Mouse (Mus musculus): ENCODE measurements around the gene Aldh16a1. TPM values are rescaled to one million over a fixed set of nuclear protein-coding genes. Genes with fewer than 3 reads are reported as not detected.

Aldh16a1 gene
- total RNA-seq, 2 experiments from 2014 or later = 25.8 to 57.5 TPM

- no peak for ATAC-seq (replicated peaks; ENCODE audit: poor library complexity)
Observed at GRCm38 (mm10) chr7:45092828-45093515, 61.4 kb downstream of the Aldh16a1 start.

GRCm38 (mm10) chr7:45092048-45092447, 62.3 kb downstream of the Aldh16a1 start, which contains the start of gene Rcn3:
Gene Rcn3, minus strand, starts transcription at chr7:45092221.
- peak; percentile 87 for ATAC-seq (replicated peaks; ENCODE audit: poor library complexity)

GRCm38 (mm10) chr7:45091001-45091990, 63.1 kb downstream of the Aldh16a1 start:
- peak; percentile 40 for ATAC-seq (replicated peaks; ENCODE audit: poor library complexity)

Other genes starting within 250 kb of the Aldh16a1 start
Only the 30 nearest of the 32 such genes appear.
- not detected in 2 replicates for gene Tsks, start 211.4 kb downstream of the Aldh16a1 start, total RNA-seq (2015)
- gene Tsks, start 211.4 kb downstream of the Aldh16a1 start, total RNA-seq (2017) = not detected in 2 replicates
- 0.42 and 0.54 TPM in 2 replicates for gene Cpt1c, start 179.7 kb downstream of the Aldh16a1 start, total RNA-seq (2015)
- 0.25 and 1.6 TPM in 2 replicates for gene Cpt1c, start 179.7 kb downstream of the Aldh16a1 start, total RNA-seq (2017)
- 147 and 153 TPM in 2 replicates for gene Prmt1, start 168.0 kb downstream of the Aldh16a1 start, total RNA-seq (2015)
- gene Prmt1, start 168.0 kb downstream of the Aldh16a1 start, total RNA-seq (2017) = 113 and 135 TPM in 2 replicates
- gene Irf3, start 156.9 kb downstream of the Aldh16a1 start, total RNA-seq (2015) = 71.9 and 79.5 TPM in 2 replicates
- gene Irf3, start 156.9 kb downstream of the Aldh16a1 start, total RNA-seq (2017) = 70.4 and 89.4 TPM in 2 replicates
- gene Bcl2l12, start 155.9 kb downstream of the Aldh16a1 start, total RNA-seq (2015) = 22.6 and 25.9 TPM in 2 replicates
- 26.2 and 28.0 TPM in 2 replicates for gene Bcl2l12, start 155.9 kb downstream of the Aldh16a1 start, total RNA-seq (2017)
- gene Scaf1, start 138.2 kb downstream of the Aldh16a1 start, total RNA-seq (2015) = 19.5 and 21.9 TPM in 2 replicates
- gene Scaf1, start 138.2 kb downstream of the Aldh16a1 start, total RNA-seq (2017) = 8.7 and 11.2 TPM in 2 replicates
- gene Rras, start 136.6 kb downstream of the Aldh16a1 start, total RNA-seq (2015) = 4.8 and 6.1 TPM in 2 replicates
- gene Rras, start 136.6 kb downstream of the Aldh16a1 start, total RNA-seq (2017) = 1.1 TPM in 1 of 2 replicates, not detected in the other
- gene Prr12, start 101.7 kb downstream of the Aldh16a1 start, total RNA-seq (2015) = 20.5 and 21.7 TPM in 2 replicates
- gene Prr12, start 101.7 kb downstream of the Aldh16a1 start, total RNA-seq (2017) = 2.8 and 4.0 TPM in 2 replicates
- gene Nosip, start 92.2 kb downstream of the Aldh16a1 start, total RNA-seq (2015) = 39.7 and 45.0 TPM in 2 replicates
- gene Nosip, start 92.2 kb downstream of the Aldh16a1 start, total RNA-seq (2017) = 46.8 and 49.2 TPM in 2 replicates
- 2.6 and 4.7 TPM in 2 replicates for gene Prrg2, start 91.9 kb downstream of the Aldh16a1 start, total RNA-seq (2015)
- 3.0 and 4.2 TPM in 2 replicates for gene Prrg2, start 91.9 kb downstream of the Aldh16a1 start, total RNA-seq (2017)
- gene Rcn3, start 62.4 kb downstream of the Aldh16a1 start, total RNA-seq (2015) = 4.6 and 7.8 TPM in 2 replicates
- 5.4 TPM in 2 replicates for gene Rcn3, start 62.4 kb downstream of the Aldh16a1 start, total RNA-seq (2017)
- gene Fcgrt, start 50.7 kb downstream of the Aldh16a1 start, total RNA-seq (2015) = 0.54 and 0.62 TPM in 2 replicates
- 3.9 TPM in 2 replicates for gene Fcgrt, start 50.7 kb downstream of the Aldh16a1 start, total RNA-seq (2017)
- 3,046 and 3,197 TPM in 2 replicates for gene Rps11, start 30.1 kb downstream of the Aldh16a1 start, total RNA-seq (2015)
- 1,081 and 1,541 TPM in 2 replicates for gene Rps11, start 30.1 kb downstream of the Aldh16a1 start, total RNA-seq (2017)
- gene Rpl13a, start 25.8 kb downstream of the Aldh16a1 start, total RNA-seq (2015) = 2,930 and 3,118 TPM in 2 replicates
- gene Rpl13a, start 25.8 kb downstream of the Aldh16a1 start, total RNA-seq (2017) = 3,320 and 3,859 TPM in 2 replicates
- not detected in 2 replicates for gene Gm45713, start 18.4 kb downstream of the Aldh16a1 start, total RNA-seq (2015)
- 1.4 TPM in 1 of 2 replicates, not detected in the other for gene Gm45713, start 18.4 kb downstream of the Aldh16a1 start, total RNA-seq (2017)
- 8.2 and 8.5 TPM in 2 replicates for gene Flt3l, start 18.2 kb downstream of the Aldh16a1 start, total RNA-seq (2015)
- gene Flt3l, start 18.2 kb downstream of the Aldh16a1 start, total RNA-seq (2017) = 4.7 and 7.0 TPM in 2 replicates
- 114 and 146 TPM in 2 replicates for gene Pih1d1, start 281 bp downstream of the Aldh16a1 start, total RNA-seq (2015)
- 34.9 and 61.8 TPM in 2 replicates for gene Pih1d1, start 281 bp downstream of the Aldh16a1 start, total RNA-seq (2017)
- 0.07 TPM in 1 of 2 replicates, not detected in the other for gene Slc17a7, start 9.4 kb upstream of the Aldh16a1 start, total RNA-seq (2015)
- gene Slc17a7, start 9.4 kb upstream of the Aldh16a1 start, total RNA-seq (2017) = not detected in 2 replicates
- not detected in 2 replicates for gene Gfy, start 25.0 kb upstream of the Aldh16a1 start, total RNA-seq (2015)
- gene Gfy, start 25.0 kb upstream of the Aldh16a1 start, total RNA-seq (2017) = not detected in 2 replicates
- gene Pth2, start 26.4 kb upstream of the Aldh16a1 start, total RNA-seq (2015) = not detected in 2 replicates
- gene Pth2, start 26.4 kb upstream of the Aldh16a1 start, total RNA-seq (2017) = not detected in 2 replicates
- 0.15 TPM in 1 of 2 replicates, not detected in the other for gene Ccdc155, start 50.3 kb upstream of the Aldh16a1 start, total RNA-seq (2015)
- 0.34 TPM in 1 of 2 replicates, not detected in the other for gene Ccdc155, start 50.3 kb upstream of the Aldh16a1 start, total RNA-seq (2017)
- gene Dkkl1, start 57.6 kb upstream of the Aldh16a1 start, total RNA-seq (2015) = 3.8 and 5.4 TPM in 2 replicates
- gene Dkkl1, start 57.6 kb upstream of the Aldh16a1 start, total RNA-seq (2017) = 4.2 and 5.6 TPM in 2 replicates
- 2.2 TPM in 1 of 2 replicates, not detected in the other for gene Tead2, start 61.2 kb upstream of the Aldh16a1 start, total RNA-seq (2015)
- 0.20 TPM in 1 of 2 replicates, not detected in the other for gene Tead2, start 61.2 kb upstream of the Aldh16a1 start, total RNA-seq (2017)
- 104 and 124 TPM in 2 replicates for gene Cd37, start 84.5 kb upstream of the Aldh16a1 start, total RNA-seq (2015)
- 76.6 and 81.9 TPM in 2 replicates for gene Cd37, start 84.5 kb upstream of the Aldh16a1 start, total RNA-seq (2017)
- not detected in 2 replicates for gene Slc6a16, start 86.5 kb upstream of the Aldh16a1 start, total RNA-seq (2015)
- not detected in 2 replicates for gene Slc6a16, start 86.5 kb upstream of the Aldh16a1 start, total RNA-seq (2017)
- gene Slc6a21, start 122.9 kb upstream of the Aldh16a1 start, total RNA-seq (2015) = 0.10 TPM in 1 of 2 replicates, not detected in the other
- not detected in 2 replicates for gene Slc6a21, start 122.9 kb upstream of the Aldh16a1 start, total RNA-seq (2017)
- gene Trpm4, start 179.2 kb upstream of the Aldh16a1 start, total RNA-seq (2015) = 1.0 and 1.8 TPM in 2 replicates
- gene Trpm4, start 179.2 kb upstream of the Aldh16a1 start, total RNA-seq (2017) = 1.2 and 1.4 TPM in 2 replicates
- gene Hrc, start 180.7 kb upstream of the Aldh16a1 start, total RNA-seq (2015) = not detected in 2 replicates
- gene Hrc, start 180.7 kb upstream of the Aldh16a1 start, total RNA-seq (2017) = not detected in 2 replicates
- not detected in 2 replicates for gene Ppfia3, start 212.4 kb upstream of the Aldh16a1 start, total RNA-seq (2015)
- gene Ppfia3, start 212.4 kb upstream of the Aldh16a1 start, total RNA-seq (2017) = not detected in 2 replicates
- gene Lin7b, start 216.0 kb upstream of the Aldh16a1 start, total RNA-seq (2015) = not detected in 2 replicates
- not detected in 2 replicates for gene Lin7b, start 216.0 kb upstream of the Aldh16a1 start, total RNA-seq (2017)